Mouse (Mus musculus) urinary bladder, adult 18-20 months (tissue): ENCODE results near the gene Cox4i1.
A peak's percentile ranks its signal among the peaks of the same experiment; 100 is the strongest.
"Not testable (repeated sequence)": the region's sequence is repeated elsewhere in the genome, so short reads cannot be mapped to it uniquely, and the experiment has no call there.

ENCODE experiments used
- DNase-seq, 2 experiments: peaks; one replicate each; pipeline ENCODE4 v3.0.0; 2022; ENCODE audit warnings: low spot score in 2 of 2, mixed read lengths in 2 of 2

Cox4i1 gene

GRCm38 (mm10) chr8:120664566-120664965 lies 3.5 kb upstream of the Cox4i1 start:
- DNase-seq: no peak

- DNase-seq: no peak
These were observed 2.1 kb upstream of the Cox4i1 start for GRCm38 (mm10) chr8:120665726-120666455.

- no peak for DNase-seq
These were observed 1.1 kb upstream of the Cox4i1 start for GRCm38 (mm10) chr8:120666807-120667470.

GRCm38 (mm10) chr8:120668374-120668905 lies 418 bp downstream of the Cox4i1 start, which contains the start of gene Emc8:
TSS of gene Emc8 (minus strand) at chr8:120668573.
- no peak for DNase-seq

GRCm38 (mm10) chr8:120671775-120672174 lies 3.8 kb downstream of the Cox4i1 start:
- DNase-seq: no peak

- DNase-seq: no peak
These were observed 4.7 kb downstream of the Cox4i1 start for GRCm38 (mm10) chr8:120672626-120673229.

- DNase-seq: no peak
These were observed 5.3 kb downstream of the Cox4i1 start for GRCm38 (mm10) chr8:120673298-120673697.

GRCm38 (mm10) chr8:120675718-120676117 lies 7.7 kb downstream of the Cox4i1 start:
- DNase-seq: no peak

- peak; percentile 59 to 81 for DNase-seq
These were observed 10.4 kb downstream of the Cox4i1 start for GRCm38 (mm10) chr8:120678447-120678846.

GRCm38 (mm10) chr8:120679629-120680387 lies 11.8 kb downstream of the Cox4i1 start:
- DNase-seq: no peak

- DNase-seq: not testable (repeated sequence)
These were observed 12.4 kb downstream of the Cox4i1 start for GRCm38 (mm10) chr8:120680405-120680804.

- no peak for DNase-seq
These were observed 13.1 kb downstream of the Cox4i1 start for GRCm38 (mm10) chr8:120681113-120681512.

- DNase-seq: peak; percentile 61 to 69
These were observed 15.6 kb downstream of the Cox4i1 start for GRCm38 (mm10) chr8:120683602-120684001.

- no peak for DNase-seq
These were observed 16.1 kb downstream of the Cox4i1 start for GRCm38 (mm10) chr8:120684082-120684481.

- DNase-seq: peak in 1 of 2 experiments; percentile 41
These were observed 17.1 kb downstream of the Cox4i1 start for GRCm38 (mm10) chr8:120685097-120685496.

GRCm38 (mm10) chr8:120685591-120685990 lies 17.6 kb downstream of the Cox4i1 start:
- DNase-seq: no peak

GRCm38 (mm10) chr8:120686051-120686450 lies 18.0 kb downstream of the Cox4i1 start:
- no peak for DNase-seq

- no peak for DNase-seq
These were observed 18.6 kb downstream of the Cox4i1 start for GRCm38 (mm10) chr8:120686576-120686975.

GRCm38 (mm10) chr8:120687786-120688185 lies 19.8 kb downstream of the Cox4i1 start:
- DNase-seq: no peak

- no peak for DNase-seq
These were observed 20.5 kb downstream of the Cox4i1 start for GRCm38 (mm10) chr8:120688511-120688910.

- DNase-seq: no peak
These were observed 24.9 kb downstream of the Cox4i1 start for GRCm38 (mm10) chr8:120692934-120693333.
